ENCODE assay signal across 9 mouse cellular contexts in genomic region chr19:36897778-36898177, GRCm38 (mm10). TPM values are rescaled to one million over a fixed set of nuclear protein-coding genes. Genes with fewer than 3 reads are reported as not detected.
DNase-seq lines count a peak whose midpoint lies in the region; ATAC-seq and TF ChIP-seq lines count a peak whose summit lies in the region.
"Had no signal": no experiment of that assay in that cellular context is flagged by ENCODE, and none has a peak within 500 bp of the region (broad histone marks: within the 10 kb centered on the region; RNA-seq: fewer than 3 reads in every experiment).

No protein-coding gene starts in this region.

- H3K9ac ChIP-seq in hindbrain, postnatal 0 days (replicated peaks; ENCODE audit: low read length), result no peak overlapping the region
- H3K9ac ChIP-seq: limb, embryonic 15.5 days had no signal

- no peak overlapping the region for H3K4me2 ChIP-seq in hindbrain, postnatal 0 days (ENCODE audit: low read depth, low read length)
- H3K4me2 ChIP-seq: limb, embryonic 15.5 days had no signal

- no peaks in the 10 kb centered on the region for H3K9me3 ChIP-seq in hindbrain, postnatal 0 days (ENCODE audit: low read length)
- H3K9me3 ChIP-seq: limb, embryonic 15.5 days had no signal

- no peak overlapping the region for H3K4me3 ChIP-seq in hindbrain, postnatal 0 days (ENCODE audit: low read length)
- H3K4me3 ChIP-seq: limb, embryonic 15.5 days had no signal

- H3K4me1 ChIP-seq in hindbrain, postnatal 0 days (ENCODE audit: insufficient read depth, low read length), result peaks cover 5% of the 10 kb centered on the region; the same call in 1 of the 2 replicates

- H3K27me3 ChIP-seq in hindbrain, postnatal 0 days (ENCODE audit: insufficient read depth, low read length), result no peaks in the 10 kb centered on the region
- H3K27me3 ChIP-seq: limb, embryonic 15.5 days had no signal

- peak; percentile 52; the same call in 1 of the 2 replicates for ATAC-seq in hindbrain, postnatal 0 days

- DNase-seq in adrenal gland, adult (ENCODE audit: inconsistent age in 2 of 2, low spot score in 1 of 2), result peak; percentile 31 to 69
- no peak for DNase-seq in adrenal gland, adult 8-10 months
- DNase-seq in kidney, postnatal 10 days, result peak; percentile 55
- no peak for DNase-seq in kidney, postnatal 14 days
- peak; percentile 69 for DNase-seq in adrenal gland, postnatal 14 days
- DNase-seq in hindbrain, postnatal 0 days (ENCODE audit: low spot score), result peak; percentile 74
- DNase-seq in retina, embryonic 14.5 days (ENCODE audit: low spot score), result peak; percentile 55
- no peak for DNase-seq in ovary, postnatal 14 days (ENCODE audit: low spot score)

- TF ChIP-seq CTCF in hindbrain, postnatal 0 days (IDR thresholded peaks at IDR 0.05; ENCODE audit: low read depth), result peak; percentile 77

- WGBS in hindbrain, postnatal 0 days, result 41% methylated on average over 9 of the region's 9 CpGs

- peaks cover 13% of the 10 kb centered on the region; the same call in 1 of the 2 replicates for H3K36me3 ChIP-seq in hindbrain, postnatal 0 days (ENCODE audit: insufficient read depth, low read length)

- H3K27ac ChIP-seq in hindbrain, postnatal 0 days, result no peak overlapping the region
- H3K27ac ChIP-seq: limb, embryonic 15.5 days had no signal

RNA-seq across cellular contexts. Expression of gene Fgfbp3, which starts 21.6 kb away (rescaled TPM):
- 1 to 10 TPM; 4.2 to 6.3 (median 5.3) TPM for total RNA-seq in adrenal gland, adult 8-10 months (2022)
- 2.7 TPM in 2 replicates for total RNA-seq in adrenal gland, postnatal 14 days (2021)
- 19.8 and 34.5 TPM in 2 replicates for total RNA-seq in hindbrain, postnatal 0 days (2014; rRNA removed)
- polyA plus RNA-seq in hindbrain, postnatal 0 days (2015; fragmentation: Nextera tagmentation; extraction: Ambion mirVana), result 26.4 and 27.7 TPM in 2 replicates

RNA-seq across cellular contexts. Expression of gene Btaf1, which starts 28.1 kb away (rescaled TPM):
- 10 to 100 TPM; 20.8 to 28.6 (median 27.2) TPM for total RNA-seq in adrenal gland, adult 8-10 months (2022)
- total RNA-seq in adrenal gland, postnatal 14 days (2021), result 22.8 and 26.4 TPM in 2 replicates
- total RNA-seq in hindbrain, postnatal 0 days (2014; rRNA removed), result 16.9 and 17.1 TPM in 2 replicates
- 3.5 TPM in 2 replicates for polyA plus RNA-seq in hindbrain, postnatal 0 days (2015; fragmentation: Nextera tagmentation; extraction: Ambion mirVana)

Comparison
In these comparisons a context has a peak if more than half of its experiments do, and no peak if none do; other contexts are left out.
1. DNase-seq: peak in adrenal gland, adult (2 of 2), kidney, postnatal 10 days (single experiment), adrenal gland, postnatal 14 days (single experiment), hindbrain, postnatal 0 days (single experiment) and retina, embryonic 14.5 days (single experiment); none in adrenal gland, adult 8-10 months (single experiment), kidney, postnatal 14 days (single experiment) and ovary, postnatal 14 days (single experiment).